Mouse (Mus musculus) embryonic facial prominence, embryonic 10.5 days (tissue): ENCODE data around the gene Tpsg1. TPM values are rescaled to one million over a fixed set of nuclear protein-coding genes. Genes with fewer than 3 reads are reported as not detected.

Source experiments
- DNase-seq: peaks from one replicate; pipeline ENCODE4 v3.0.0-alpha.2; 2017; ENCODE audit warnings: low spot score
- H3K27ac ChIP-seq: fragments of 300-500 bp; sonication (generic); replicated peaks from 2 replicates; pipeline ENCODE4 v1.5.1; 2016; ENCODE audit warnings: mild to moderate bottlenecking
- H3K27me3 ChIP-seq: fragments of 300-500 bp; sonication (generic); replicated peaks from 2 replicates; pipeline ENCODE4 v1.6.1; 2016; ENCODE audit warnings: low read depth, mild to moderate bottlenecking; ENCODE audit not compliant: poor library complexity, severe bottlenecking
- H3K36me3 ChIP-seq: fragments of 300-500 bp; sonication (generic); replicated peaks from 2 replicates; pipeline ENCODE4 v1.6.1; 2016; ENCODE audit warnings: mild to moderate bottlenecking, moderate library complexity
- H3K4me1 ChIP-seq: fragments of 300-500 bp; sonication (generic); 2 replicates; pipeline ENCODE4 v1.6.1; 2016
- H3K4me3 ChIP-seq: fragments of 300-500 bp; sonication (generic); 2 replicates; pipeline ENCODE4 v1.5.1; 2016; ENCODE audit warnings: mild to moderate bottlenecking, moderate library complexity
- H3K9me3 ChIP-seq: fragments of 300-500 bp; sonication (generic); 2 replicates; pipeline ENCODE4 v1.6.1; 2016; ENCODE audit warnings: mild to moderate bottlenecking
- whole genome bisulfite sequencing: fragments of 180-500 bp; shearing (Covaris S2); methylation state at CpG from one replicate; pipeline ENCODE4 v1.1.7; 2016; 5-methylcytosine and 5-hydroxymethylcytosine counted together
- polyA plus RNA-seq: library from polyadenylated mRNA; unstranded; fragments of >200 nt; fragmentation: Nextera tagmentation; extraction: Ambion mirVana; gene quantifications from 2 replicates; pipeline ENCODE4 v1.2.1, GENCODE M21; 2016

The Tpsg1 gene
- polyA plus RNA-seq = not detected in 2 replicates

DNA sequence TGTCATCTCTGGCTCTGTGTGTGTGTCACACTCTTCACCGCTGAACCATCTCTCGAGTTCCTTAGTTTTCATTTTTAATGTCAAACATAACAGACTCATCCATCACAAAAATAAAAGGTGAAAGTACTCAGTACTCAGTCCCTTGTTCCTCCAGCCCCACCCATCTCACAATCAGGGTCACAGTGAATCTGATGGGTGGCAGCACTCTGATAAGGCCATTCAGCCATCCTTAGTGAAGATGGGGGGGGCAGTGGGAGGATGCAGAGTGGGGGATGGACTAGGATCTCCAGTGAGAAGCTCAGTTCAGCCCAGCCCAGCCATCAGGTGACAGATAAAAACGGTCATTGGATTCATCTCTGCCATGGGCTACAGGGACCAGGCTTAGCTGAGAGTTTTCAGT, at the start of gene Tpsg1:
TSS of gene Tpsg1 (plus strand) at position 301 of the 400 bp plus-strand sequence.
- Histone ChIP-seq H3K4me3 (no peak within 1 kb of the TSS), H3K36me3 (no peaks in the 10 kb centered on the region), H3K9me3 (no peaks in the 10 kb centered on the region), H3K4me1 (peaks cover 5% of the 10 kb centered on the region), H3K27ac (no peak within 1 kb of the TSS), H3K27me3 (0 out of 2 replicates have a peak, but pooled peaks cover 10% of the 10 kb centered on the region)
- WGBS = 85% methylated on average over 3 of the region's 3 CpGs
- DNase-seq = no peak

DNA sequence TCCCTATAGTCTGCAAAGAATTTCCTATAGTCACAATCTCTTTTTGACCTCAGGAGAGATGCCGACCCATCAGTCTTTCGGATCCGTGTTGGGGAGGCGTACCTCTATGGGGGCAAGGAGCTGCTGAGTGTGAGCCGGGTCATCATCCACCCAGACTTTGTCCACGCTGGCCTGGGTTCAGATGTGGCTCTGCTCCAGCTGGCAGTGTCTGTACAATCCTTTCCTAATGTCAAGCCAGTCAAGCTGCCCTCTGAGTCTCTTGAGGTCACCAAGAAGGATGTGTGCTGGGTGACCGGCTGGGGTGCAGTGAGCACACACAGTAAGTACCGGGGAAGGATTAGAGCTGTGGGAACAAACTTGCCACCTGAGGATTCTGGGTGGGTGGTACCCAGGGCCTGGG, 48.3 kb upstream of the Tpsg1 start:
- no peaks in the 10 kb centered on the region for H3K36me3 ChIP-seq
- H3K9me3 ChIP-seq = no peaks in the 10 kb centered on the region
- no peak overlapping the region for H3K4me3 ChIP-seq
- H3K27me3 ChIP-seq = no peaks in the 10 kb centered on the region; the same call in 1 of the 2 replicates
- peaks cover 12% of the 10 kb centered on the region for H3K4me1 ChIP-seq
- 90% methylated on average over 8 of the region's 8 CpGs for WGBS
- DNase-seq = no peak
- no peak overlapping the region for H3K27ac ChIP-seq

DNA sequence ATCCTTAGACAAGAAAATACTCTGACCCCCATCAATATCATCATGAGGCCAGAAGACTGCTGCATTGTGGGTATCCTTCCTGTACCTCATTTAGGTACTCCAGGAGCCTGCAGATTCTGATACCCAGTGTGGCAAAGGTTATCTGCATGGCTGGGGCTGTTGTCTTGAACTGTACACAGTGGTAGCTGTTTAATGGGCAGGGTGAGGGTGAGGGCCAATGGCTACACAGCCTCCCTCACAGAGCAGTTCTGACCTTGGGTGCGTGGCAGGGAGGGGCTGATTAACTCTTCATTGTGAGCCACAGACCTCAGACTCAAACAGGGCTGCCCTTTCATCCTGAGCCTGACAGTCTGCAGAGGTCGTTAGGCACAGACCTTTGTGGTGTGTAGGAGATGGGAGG, 46.1 kb upstream of the Tpsg1 start:
- H3K36me3 ChIP-seq = no peaks in the 10 kb centered on the region
- no peak overlapping the region for H3K27ac ChIP-seq
- H3K9me3 ChIP-seq = no peaks in the 10 kb centered on the region
- H3K4me3 ChIP-seq = no peak overlapping the region
- DNase-seq = no peak
- H3K4me1 ChIP-seq = peaks cover 12% of the 10 kb centered on the region
- WGBS = 15% methylated on average over 2 of the region's 2 CpGs
- no peaks in the 10 kb centered on the region; the same call in 1 of the 2 replicates for H3K27me3 ChIP-seq

DNA sequence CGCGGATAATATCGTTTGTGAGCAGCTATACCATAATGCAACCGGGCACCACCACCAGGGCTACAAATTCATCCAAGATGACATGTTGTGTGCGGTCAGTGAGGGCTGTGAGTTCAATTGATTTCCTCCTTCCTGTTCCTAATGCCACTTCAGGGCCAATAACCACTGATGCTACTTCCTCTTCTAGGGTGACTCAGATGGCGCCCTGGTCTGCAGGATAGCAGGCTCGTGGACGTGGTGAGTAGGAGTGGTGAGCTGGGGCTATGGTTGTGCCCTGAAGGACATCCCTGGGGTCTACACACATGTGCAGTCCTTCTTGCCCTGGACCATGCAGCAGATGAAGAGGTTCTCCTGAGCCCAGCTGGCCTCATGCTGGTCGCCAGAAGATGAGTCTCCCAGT, 36.8 kb upstream of the Tpsg1 start:
- no peaks in the 10 kb centered on the region for H3K4me1 ChIP-seq
- no peak overlapping the region for H3K4me3 ChIP-seq
- no peaks in the 10 kb centered on the region for H3K9me3 ChIP-seq
- H3K36me3 ChIP-seq = no peaks in the 10 kb centered on the region
- 80% methylated on average over 9 of the region's 9 CpGs for WGBS
- H3K27me3 ChIP-seq = peaks cover 13% of the 10 kb centered on the region; the same call in 1 of the 2 replicates
- H3K27ac ChIP-seq = no peak overlapping the region
- no peak for DNase-seq

DNA sequence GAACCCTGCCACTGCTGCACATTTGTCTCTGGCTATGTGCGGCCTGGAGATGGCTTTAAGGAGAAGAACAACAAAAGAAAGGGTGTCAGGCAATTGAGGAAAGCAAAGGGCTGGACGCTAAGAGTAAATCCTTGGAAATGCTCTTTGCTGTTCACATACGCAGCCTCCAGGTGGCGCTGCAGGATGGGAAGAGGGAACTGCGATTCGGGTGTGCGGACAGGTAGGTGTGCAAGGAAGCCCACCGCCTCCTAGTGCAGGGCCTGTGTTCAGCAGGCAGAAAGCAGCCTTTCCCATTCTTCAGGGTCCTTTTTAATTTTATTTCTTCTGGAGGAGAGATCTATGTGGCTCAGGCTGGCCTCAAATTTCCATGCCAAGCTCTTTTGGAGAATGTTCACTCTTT, 35.1 kb upstream of the Tpsg1 start:
- H3K9me3 ChIP-seq = no peaks in the 10 kb centered on the region
- no peak overlapping the region for H3K4me3 ChIP-seq
- H3K27me3 ChIP-seq = peaks cover 13% of the 10 kb centered on the region; the same call in 1 of the 2 replicates
- H3K27ac ChIP-seq = no peak overlapping the region
- 2% methylated on average over 8 of the region's 8 CpGs for WGBS
- no peaks in the 10 kb centered on the region for H3K36me3 ChIP-seq
- peak; percentile 84 for DNase-seq
- no peaks in the 10 kb centered on the region for H3K4me1 ChIP-seq

DNA sequence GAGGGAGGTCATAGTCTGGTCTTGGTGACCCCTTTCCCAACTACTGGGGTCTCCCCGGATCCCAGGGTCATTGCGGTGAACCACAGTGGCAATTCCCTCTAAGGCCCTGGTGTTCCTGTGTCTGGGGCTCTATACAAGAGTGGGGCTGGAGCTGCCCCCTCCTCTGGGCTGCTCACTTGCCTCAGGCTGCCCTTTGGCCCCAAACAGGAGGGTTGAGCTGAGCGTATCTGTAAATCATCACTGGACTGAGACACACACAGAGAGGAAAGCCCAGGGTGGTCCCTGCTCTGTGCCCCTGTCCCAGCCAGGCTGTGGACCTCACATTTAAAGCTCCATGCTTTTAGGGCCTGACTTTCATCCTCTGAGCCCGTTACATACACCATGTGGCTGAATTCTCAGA, 30.9 kb upstream of the Tpsg1 start:
- Histone ChIP-seq H3K4me3 (no peak overlapping the region), H3K4me1 (no peaks in the 10 kb centered on the region), H3K9me3 (no peaks in the 10 kb centered on the region), H3K27ac (no peak overlapping the region), H3K36me3 (no peaks in the 10 kb centered on the region), H3K27me3 (peaks cover 7% of the 10 kb centered on the region; the same call in 1 of the 2 replicates)
- DNase-seq = no peak
- 83% methylated on average over 4 of the region's 4 CpGs for WGBS

DNA sequence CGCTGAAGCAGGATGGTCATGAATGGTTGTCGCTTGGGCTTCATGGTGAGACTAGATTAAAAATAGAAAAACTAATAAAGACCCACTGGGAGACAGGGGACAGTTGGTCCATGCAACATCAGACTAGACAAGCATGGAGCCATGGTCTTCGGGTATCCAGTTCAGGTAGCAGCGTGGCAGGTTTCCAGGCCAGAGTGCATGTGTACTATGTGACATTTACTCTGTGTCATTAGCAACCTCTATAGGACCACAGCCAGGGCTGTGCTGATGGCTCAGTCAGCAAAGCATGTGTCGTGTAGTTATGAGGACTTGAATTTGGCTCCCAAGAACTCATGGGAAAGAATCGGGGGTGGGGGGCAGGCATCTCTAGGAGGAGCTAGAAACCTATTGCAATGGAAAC, 29.1 kb upstream of the Tpsg1 start:
- H3K36me3 ChIP-seq = no peaks in the 10 kb centered on the region
- no peaks in the 10 kb centered on the region for H3K4me1 ChIP-seq
- DNase-seq = no peak
- 85% methylated on average over 6 of the region's 6 CpGs for WGBS
- no peak overlapping the region for H3K27ac ChIP-seq
- no peaks in the 10 kb centered on the region for H3K9me3 ChIP-seq
- no peaks in the 10 kb centered on the region for H3K27me3 ChIP-seq
- no peak overlapping the region for H3K4me3 ChIP-seq

DNA sequence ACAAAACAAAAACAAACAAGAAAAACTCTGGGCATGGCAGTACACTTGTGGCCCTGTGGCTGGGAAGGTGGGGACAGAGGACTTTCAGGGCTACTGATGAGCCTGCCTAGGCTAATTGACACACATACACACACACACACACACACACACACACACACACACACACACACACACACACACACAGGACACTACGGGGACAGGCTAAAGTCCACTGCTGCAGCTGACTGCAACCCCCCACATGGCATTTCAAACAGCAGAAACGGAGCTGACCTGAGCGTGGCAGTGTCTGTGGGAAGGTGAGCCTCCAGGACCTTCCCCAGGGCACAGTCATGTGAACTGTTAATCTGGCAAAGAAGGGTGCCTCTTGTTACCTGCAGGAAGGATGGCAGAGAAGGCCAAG, 27.6 kb upstream of the Tpsg1 start:
- Histone ChIP-seq H3K4me3 (no peak overlapping the region), H3K36me3 (no peaks in the 10 kb centered on the region), H3K27me3 (no peaks in the 10 kb centered on the region), H3K4me1 (no peaks in the 10 kb centered on the region), H3K27ac (no peak overlapping the region), H3K9me3 (no peaks in the 10 kb centered on the region)
- WGBS = 66% methylated on average over 3 of the region's 3 CpGs
- DNase-seq = no peak

DNA sequence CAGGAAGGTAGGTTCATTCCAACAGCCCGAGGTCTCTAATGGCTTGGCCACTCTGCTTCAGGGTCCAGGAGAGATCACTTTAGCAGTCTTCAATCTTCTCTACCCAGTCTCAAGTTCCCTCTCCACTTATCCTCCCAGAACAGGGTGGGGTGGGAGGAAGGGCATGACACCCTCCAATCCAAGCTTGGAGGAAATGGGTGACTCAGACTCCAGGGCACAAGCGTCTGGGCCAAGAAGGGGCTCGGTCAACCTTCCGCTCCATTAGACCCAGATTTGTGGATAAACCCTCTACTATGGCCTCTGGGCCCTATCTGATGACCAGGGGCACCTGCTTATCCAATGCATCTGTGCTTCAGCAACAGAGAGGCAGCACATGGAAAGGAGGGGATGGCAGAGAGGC, 23.6 kb upstream of the Tpsg1 start, which contains the start of gene Tpsab1:
TSS of gene Tpsab1 (minus strand) at position 101 of the 400 bp plus-strand sequence.
- no peak for DNase-seq
- Histone ChIP-seq H3K4me3 (no peak within 1 kb of the TSS), H3K4me1 (no peaks in the 10 kb centered on the region), H3K27ac (no peak within 1 kb of the TSS), H3K9me3 (no peaks in the 10 kb centered on the region), H3K27me3 (no peaks in the 10 kb centered on the region), H3K36me3 (no peaks in the 10 kb centered on the region)
- 94% methylated on average over 4 of the region's 4 CpGs for whole genome bisulfite sequencing

DNA sequence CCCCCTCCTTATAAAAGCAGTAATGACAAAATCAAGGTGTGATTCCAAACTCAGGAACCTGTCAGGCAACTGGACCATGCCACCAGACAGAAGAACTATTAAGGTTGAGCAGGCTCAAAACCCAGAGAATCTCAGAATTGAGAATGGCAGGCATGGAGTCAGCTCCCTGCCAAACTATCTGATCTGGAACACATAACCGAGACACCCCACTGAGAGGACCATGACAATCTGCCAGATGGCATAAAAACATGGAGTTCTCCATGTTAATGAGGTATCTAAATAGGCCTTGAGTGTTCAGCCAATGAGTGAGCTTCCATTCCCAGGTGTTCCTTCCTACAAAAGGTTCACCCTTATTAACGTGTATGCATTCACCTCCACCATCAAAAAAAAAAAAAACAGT, 7.8 kb upstream of the Tpsg1 start:
- Histone ChIP-seq H3K36me3 (no peaks in the 10 kb centered on the region), H3K4me3 (no peak overlapping the region), H3K27ac (no peak overlapping the region), H3K4me1 (no peaks in the 10 kb centered on the region), H3K9me3 (no peaks in the 10 kb centered on the region), H3K27me3 (0 out of 2 replicates have a peak, but pooled peaks cover 6% of the 10 kb centered on the region)
- WGBS = 71% methylated on average over 2 of the region's 2 CpGs
- DNase-seq = no peak

DNA sequence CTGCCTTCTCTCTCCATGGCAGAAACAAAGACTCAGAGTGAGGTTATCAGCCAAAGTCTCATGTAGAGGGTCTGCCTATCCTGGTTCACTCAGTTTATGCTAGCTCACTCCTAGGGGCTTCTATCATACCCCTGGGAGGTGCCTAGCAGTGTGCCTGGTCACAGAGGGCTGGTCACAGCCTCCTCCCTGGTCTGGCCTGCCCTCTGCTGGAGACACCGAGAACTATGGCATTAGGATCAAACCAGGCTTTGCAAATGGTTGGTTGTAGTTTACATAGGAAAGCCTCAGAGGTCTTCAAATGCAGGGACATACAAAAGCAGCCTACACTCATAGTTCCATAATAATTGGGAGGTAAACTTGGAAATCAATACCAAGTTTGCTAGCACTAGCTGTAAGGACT, 5.3 kb upstream of the Tpsg1 start:
- no peak overlapping the region for H3K27ac ChIP-seq
- no peaks in the 10 kb centered on the region for H3K4me1 ChIP-seq
- peak; percentile 55 for DNase-seq
- 0 out of 2 replicates have a peak, but pooled peaks cover 6% of the 10 kb centered on the region for H3K27me3 ChIP-seq
- no peak overlapping the region for H3K4me3 ChIP-seq
- H3K9me3 ChIP-seq = no peaks in the 10 kb centered on the region
- H3K36me3 ChIP-seq = no peaks in the 10 kb centered on the region
- WGBS = 9% methylated on average over 1 of the region's 1 CpGs

DNA sequence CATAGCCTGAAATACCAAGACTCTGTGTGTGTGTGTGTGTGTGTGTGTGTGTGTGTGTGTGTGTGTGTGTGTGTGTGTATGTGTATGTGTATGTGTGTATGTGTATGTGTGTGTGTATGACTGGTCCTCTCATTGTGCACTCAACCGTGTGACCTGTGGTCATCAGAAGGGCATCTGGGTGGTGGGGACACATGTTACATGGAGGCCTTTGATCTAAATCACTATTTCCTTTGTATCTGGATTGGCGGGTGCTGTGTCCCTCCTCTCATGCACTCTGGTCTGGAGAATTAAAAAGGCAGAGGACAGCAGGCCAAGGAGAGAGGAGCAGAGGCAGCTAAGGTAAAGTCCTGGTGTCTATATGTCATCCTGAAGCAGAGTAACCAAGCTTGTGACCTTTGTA, 3.1 kb upstream of the Tpsg1 start, which contains the start of gene Tpsb2:
TSS of gene Tpsb2 (plus strand) at position 301 of the 400 bp plus-strand sequence.
- Histone ChIP-seq H3K4me3 (no peak within 1 kb of the TSS), H3K4me1 (no peaks in the 10 kb centered on the region), H3K27ac (no peak within 1 kb of the TSS), H3K36me3 (no peaks in the 10 kb centered on the region), H3K9me3 (no peaks in the 10 kb centered on the region), H3K27me3 (0 out of 2 replicates have a peak, but pooled peaks cover 6% of the 10 kb centered on the region)
- WGBS = 78% methylated on average over 2 of the region's 2 CpGs
- DNase-seq = no peak

DNA sequence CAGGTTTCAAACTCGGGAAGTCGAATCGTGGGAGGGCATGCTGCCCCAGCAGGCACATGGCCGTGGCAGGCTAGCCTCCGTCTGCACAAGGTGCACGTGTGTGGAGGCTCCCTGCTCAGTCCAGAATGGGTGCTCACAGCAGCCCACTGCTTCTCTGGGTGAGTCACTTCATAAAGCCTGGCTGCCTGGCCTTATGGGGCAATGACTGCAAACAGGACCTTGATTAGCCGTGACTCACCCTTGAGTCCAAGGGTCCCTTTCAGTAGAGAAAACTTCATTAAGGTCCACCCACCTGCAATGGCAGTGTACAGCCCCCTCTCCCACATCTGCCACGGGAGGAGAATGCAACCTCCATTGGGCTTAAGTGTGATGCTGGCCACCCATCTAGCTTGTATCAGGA, 3.4 kb downstream of the Tpsg1 start:
- whole genome bisulfite sequencing = 80% methylated on average over 8 of the region's 8 CpGs
- DNase-seq = no peak
- Histone ChIP-seq H3K9me3 (no peaks in the 10 kb centered on the region), H3K27ac (no peak overlapping the region), H3K4me3 (no peak overlapping the region), H3K27me3 (0 out of 2 replicates have a peak, but pooled peaks cover 5% of the 10 kb centered on the region), H3K36me3 (peaks cover 20% of the 10 kb centered on the region; the same call in 1 of the 2 replicates), H3K4me1 (peaks cover 5% of the 10 kb centered on the region)
